Mouse (Mus musculus) spleen, postnatal 14 days (tissue): ENCODE data around the gene Fam174b.

Source experiments
- DNase-seq, 2 experiments: peaks; one replicate each; pipeline ENCODE4 v3.0.0; 2021 to 2022; ENCODE audit warnings: low spot score in 2 of 2

The Fam174b gene

GRCm38 (mm10) chr7:73813887-73814286 lies 73.8 kb downstream of the Fam174b start:
- DNase-seq: no peak

DNA sequence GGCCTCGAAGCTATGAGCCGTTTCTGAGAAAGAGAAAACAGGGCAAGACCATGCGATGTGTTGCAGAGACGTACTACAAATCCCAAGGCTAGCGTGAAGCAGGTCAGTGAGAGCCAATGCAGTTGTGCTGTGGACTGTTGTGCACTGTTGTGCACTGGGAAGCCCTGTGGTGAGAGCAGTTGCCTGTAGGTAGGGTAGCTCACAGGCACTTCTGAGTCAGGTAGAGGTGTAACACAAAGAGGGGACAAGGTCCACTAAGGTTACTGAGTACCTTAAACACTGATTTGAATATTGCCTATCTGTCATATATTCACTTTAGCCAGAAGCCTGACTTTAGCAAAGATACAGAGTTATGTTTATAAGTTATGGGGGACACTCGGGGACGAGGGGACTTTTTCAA lies 74.4 kb downstream of the Fam174b start:
- DNase-seq: no peak

GRCm38 (mm10) chr7:73816255-73816996 lies 76.3 kb downstream of the Fam174b start:
- no peak for DNase-seq

DNA sequence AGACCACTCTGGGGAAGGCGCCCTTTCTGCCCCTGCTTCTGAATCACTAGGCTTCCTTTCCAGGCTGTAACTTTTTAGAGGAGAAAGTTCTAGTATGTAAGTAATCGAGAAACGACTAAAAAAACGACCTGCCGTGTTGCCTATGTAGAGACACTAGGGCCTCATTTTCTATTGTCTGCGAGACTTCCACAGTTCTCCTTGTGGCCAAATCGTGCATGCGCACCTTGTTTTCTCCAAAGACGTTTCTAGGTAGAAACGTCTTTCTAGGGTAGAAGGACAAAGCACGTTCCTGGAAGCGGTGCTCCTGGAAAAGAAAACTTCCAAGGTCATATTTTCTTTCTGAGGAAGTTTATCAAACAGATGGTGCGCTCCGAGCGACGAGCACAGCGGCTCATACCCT lies 79.3 kb downstream of the Fam174b start:
- no peak for DNase-seq
